Mouse (Mus musculus): ENCODE data around the gene Fbxo7. TPM values are rescaled to one million over a fixed set of nuclear protein-coding genes. Genes with fewer than 3 reads are reported as not detected.
"Not testable (repeated sequence)": the region's sequence is repeated elsewhere in the genome, so short reads cannot be mapped to it uniquely, and the experiment has no call there.

The Fbxo7 gene
- total RNA-seq (2021) = 10 to 100 TPM; 17.7 to 23.8 TPM

GRCm38 (mm10) chr10:86021749-86022473 lies at the start of gene Fbxo7:
TSS of gene Fbxo7 (plus strand) at chr10:86021972.
- intact Hi-C loops (cut with DNase I) = no loop called here

DNA sequence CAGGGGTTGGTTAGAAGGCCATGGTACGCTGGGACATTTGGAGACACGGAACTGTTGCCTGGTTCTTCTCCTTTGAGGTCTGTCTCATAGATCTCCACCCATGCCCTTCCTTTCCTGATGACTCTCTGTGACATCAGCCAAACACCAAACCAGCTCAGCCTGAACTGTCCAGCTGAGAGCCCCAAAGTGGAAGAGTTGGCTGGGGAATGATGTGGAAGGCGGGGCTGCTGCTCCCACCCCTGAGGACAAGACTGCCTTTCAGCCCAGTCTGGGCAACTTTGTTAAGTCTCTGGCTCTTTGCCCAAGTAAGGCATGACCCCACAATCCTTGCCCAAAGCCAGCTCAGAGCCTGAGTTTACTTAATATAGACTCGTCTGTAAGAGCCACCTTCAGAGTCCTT lies 48.9 kb upstream of the Fbxo7 start:
- DNase-seq (ENCODE audit: extremely low spot score in 1 of 2, low spot score in 2 of 2) = peak; percentile 31 to 42
- intact Hi-C loops (cut with DNase I) = no loop called here

More at GRCm38 (mm10) chr10:86021749-86022473, at the start of gene Fbxo7:
- DNase-seq (ENCODE audit: extremely low spot score in 1 of 2, low spot score in 2 of 2) = peak; percentile 71 to 93

DNA sequence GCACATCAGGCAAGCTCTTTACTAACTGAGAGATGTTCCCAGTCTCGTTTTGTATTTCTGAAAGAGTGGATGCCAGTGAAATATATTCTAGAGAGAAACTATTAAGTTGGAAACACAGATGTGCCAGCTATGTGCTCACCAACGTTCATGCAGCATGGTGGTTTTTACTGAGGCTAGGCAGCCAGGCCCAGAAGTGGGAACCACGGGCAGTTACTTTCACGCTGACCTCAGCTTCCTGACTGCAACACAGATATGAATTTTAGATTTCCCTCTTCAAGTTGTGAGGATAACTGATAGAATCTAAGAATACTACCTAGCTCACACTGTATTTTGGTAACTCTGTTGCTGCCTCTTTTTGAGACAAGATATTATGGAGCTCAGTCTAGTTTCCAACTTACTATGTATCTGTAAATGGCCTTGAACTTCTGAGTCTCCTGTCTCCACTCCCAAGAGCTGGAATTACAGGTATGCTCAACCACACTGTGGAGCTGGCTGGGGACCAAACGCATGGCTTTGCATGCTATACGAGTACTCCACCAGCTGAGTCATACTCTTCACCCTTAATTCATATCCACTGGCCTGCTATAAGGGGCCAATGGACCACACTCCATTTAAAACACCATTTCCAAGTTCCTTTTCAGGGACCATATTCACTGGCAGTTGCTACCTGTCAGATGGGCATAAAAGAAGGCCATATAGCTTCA lies 32.2 kb upstream of the Fbxo7 start:
- intact Hi-C loops (cut with DNase I) = no loop called here

GRCm38 (mm10) chr10:85992412-85992811 lies 29.4 kb upstream of the Fbxo7 start:
- intact Hi-C loops (cut with DNase I) = no loop called here
- no peak for DNase-seq (ENCODE audit: extremely low spot score in 1 of 2, low spot score in 2 of 2)

More for the DNA sequence above, 32.2 kb upstream of the Fbxo7 start:
- DNase-seq (ENCODE audit: extremely low spot score in 1 of 2, low spot score in 2 of 2) = no peak

DNA sequence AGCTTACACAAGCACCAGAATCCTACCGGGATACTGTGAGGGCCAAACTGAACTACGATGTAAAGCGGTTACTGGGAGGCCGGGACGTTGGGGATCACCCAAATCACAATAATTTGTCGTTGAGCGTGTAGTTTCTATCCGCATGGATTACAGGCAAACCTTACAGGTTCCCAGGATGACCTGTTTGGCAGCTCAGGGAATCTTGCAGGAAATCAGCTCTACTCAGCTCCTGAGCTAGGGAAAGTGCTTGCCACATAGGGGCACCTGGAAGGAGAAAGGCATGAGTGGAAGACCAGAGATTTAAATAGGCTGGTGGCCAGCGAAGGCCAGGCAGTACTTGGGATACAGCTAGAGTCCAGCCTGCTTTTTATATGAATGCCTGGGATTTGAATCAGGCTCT lies 27.9 kb upstream of the Fbxo7 start:
- no peak for DNase-seq (ENCODE audit: extremely low spot score in 1 of 2, low spot score in 2 of 2)
- intact Hi-C loops (cut with DNase I) = no loop called here

- intact Hi-C loops (cut with DNase I) = no loop called here
- no peak for DNase-seq (ENCODE audit: extremely low spot score in 1 of 2, low spot score in 2 of 2)
Measured at GRCm38 (mm10) chr10:85994543-85995104, 27.1 kb upstream of the Fbxo7 start.

DNA sequence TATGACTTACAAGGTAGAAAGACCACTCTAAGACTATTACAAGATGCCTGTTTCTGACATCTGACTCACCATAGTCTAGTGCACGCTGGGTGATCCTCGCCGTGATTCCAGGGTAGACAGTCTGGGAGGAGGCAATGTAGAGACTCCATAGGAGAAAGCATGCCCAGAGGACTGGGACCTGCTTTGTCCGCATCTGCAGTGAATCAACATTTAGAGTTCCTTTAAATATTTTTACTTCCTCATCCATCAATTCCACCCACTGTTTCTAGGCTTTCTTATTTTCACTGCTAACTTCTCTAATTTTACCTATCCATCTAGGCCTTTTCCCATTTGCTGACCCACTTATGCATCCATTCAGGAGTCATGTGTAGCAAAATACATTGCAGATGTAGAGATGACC lies 21.3 kb upstream of the Fbxo7 start:
- intact Hi-C loops (cut with DNase I) = no loop called here
- DNase-seq (ENCODE audit: extremely low spot score in 1 of 2, low spot score in 2 of 2) = no peak

- DNase-seq (ENCODE audit: extremely low spot score in 1 of 2, low spot score in 2 of 2) = no peak
- intact Hi-C loops (cut with DNase I) = no loop called here
Measured at GRCm38 (mm10) chr10:86006455-86006854, 15.3 kb upstream of the Fbxo7 start.

GRCm38 (mm10) chr10:86009688-86010087 lies 12.1 kb upstream of the Fbxo7 start:
- no peak for DNase-seq (ENCODE audit: extremely low spot score in 1 of 2, low spot score in 2 of 2)
- intact Hi-C loops (cut with DNase I) = no loop called here

DNA sequence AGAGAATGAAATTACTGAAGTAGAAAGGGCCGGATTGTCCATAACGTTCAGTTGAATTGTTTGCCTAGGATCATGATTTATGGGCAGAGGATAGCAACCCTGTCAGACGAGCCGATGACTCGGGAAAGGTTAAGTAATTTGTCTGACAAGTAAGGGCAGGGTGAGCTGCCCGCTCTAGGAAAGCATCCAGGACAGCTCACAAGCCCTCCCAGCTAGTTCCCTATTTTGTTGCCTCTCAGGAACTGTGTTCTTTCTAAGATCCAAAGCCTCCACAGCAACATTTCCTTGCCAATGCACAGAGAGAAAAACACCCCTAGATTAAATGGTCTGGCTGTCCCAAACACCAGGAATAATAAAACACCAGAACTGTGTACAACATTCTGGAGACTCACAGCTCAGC lies 11.1 kb upstream of the Fbxo7 start:
- intact Hi-C loops (cut with DNase I) = no loop called here
- no peak for DNase-seq (ENCODE audit: extremely low spot score in 1 of 2, low spot score in 2 of 2)

DNA sequence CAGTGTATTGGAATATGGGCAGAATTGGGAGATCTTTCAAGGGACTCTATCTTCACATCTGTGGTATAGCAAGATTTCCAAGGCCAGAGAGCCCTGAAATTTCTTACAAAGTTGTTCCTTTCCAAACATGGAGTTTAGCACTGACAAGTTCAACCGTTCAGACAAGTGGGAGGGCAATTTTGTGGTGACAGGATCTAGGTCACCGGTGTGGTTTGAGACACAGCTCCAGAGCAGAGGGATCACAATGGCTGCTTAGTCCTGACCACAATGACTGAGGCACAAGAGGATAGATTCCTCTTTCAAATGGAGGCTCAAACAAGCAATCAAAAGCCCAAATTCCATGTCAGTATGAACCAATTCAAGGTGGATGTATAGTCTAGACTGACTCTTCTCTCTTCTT lies 10.6 kb upstream of the Fbxo7 start:
- no peak for DNase-seq (ENCODE audit: extremely low spot score in 1 of 2, low spot score in 2 of 2)
- intact Hi-C loops (cut with DNase I) = no loop called here

DNA sequence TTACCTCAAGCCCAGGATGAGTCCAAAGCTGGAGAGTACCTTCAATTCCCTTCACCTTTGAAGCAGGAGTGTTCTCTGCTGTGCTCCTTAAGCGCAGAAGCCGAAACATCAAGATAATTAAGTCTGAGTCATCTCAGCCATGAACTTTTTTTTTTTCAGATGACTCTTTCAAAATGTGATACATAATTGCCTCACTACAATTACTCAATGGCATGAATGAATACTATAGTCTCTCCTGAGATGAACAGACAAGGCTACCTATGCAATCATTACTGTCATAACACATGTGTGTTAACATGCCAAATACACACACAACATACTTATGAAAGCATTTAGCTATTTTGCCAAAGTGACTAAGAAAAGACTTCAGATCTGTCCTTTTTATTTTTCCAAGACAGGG lies 10.0 kb upstream of the Fbxo7 start, which contains the start of gene Bpifc:
TSS of gene Bpifc (minus strand) at position 115 of the 400 bp plus-strand sequence.
- DNase-seq (ENCODE audit: extremely low spot score in 1 of 2, low spot score in 2 of 2) = no peak
- intact Hi-C loops (cut with DNase I) = no loop called here

- intact Hi-C loops (cut with DNase I) = no loop called here
- DNase-seq (ENCODE audit: extremely low spot score in 1 of 2, low spot score in 2 of 2) = no peak
Measured at GRCm38 (mm10) chr10:86017781-86018180, 4.0 kb upstream of the Fbxo7 start.

DNA sequence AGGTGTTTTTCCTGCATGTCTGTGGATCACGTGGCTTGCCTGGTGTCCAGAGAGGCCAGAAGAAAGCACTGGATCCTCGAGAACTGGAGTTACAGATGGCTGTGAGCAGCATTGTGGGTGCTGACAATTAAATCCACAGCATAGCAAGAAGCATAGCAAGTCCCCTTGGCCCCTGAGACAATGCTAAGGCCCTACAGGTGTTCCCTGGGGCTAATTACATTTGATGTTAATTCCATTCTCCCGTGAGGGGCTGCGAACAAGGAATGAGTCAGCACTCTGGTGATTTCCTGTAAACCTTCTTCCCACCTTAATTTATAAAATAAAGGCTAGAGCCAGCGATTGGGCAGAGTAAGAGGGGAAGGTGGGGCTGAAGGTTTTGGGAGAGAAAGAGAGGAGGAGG lies 3.0 kb upstream of the Fbxo7 start:
- intact Hi-C loops (cut with DNase I) = no loop called here
- no peak for DNase-seq (ENCODE audit: extremely low spot score in 1 of 2, low spot score in 2 of 2)

GRCm38 (mm10) chr10:86021408-86021748 lies 394 bp upstream of the Fbxo7 start:
- no peak for DNase-seq (ENCODE audit: extremely low spot score in 1 of 2, low spot score in 2 of 2)
- intact Hi-C loops (cut with DNase I) = no loop called here

DNA sequence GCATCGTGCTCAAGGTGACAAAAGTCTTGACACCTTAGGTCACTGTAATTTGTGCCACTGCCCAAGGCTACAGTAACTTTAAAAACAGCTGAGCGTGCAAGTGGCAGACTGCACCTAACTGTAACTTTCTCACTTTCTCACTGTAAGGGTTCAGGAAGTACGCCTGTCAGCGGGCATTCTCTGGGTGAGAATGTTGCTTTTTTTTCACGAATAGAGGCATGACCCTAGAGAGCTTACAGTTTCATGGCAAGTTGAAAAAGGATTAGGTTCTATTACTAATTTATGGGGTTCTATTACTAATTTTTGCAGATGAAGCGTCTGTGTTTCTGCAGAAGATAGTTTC lies 673 bp downstream of the Fbxo7 start:
- no peak for DNase-seq (ENCODE audit: extremely low spot score in 1 of 2, low spot score in 2 of 2)
- intact Hi-C loops (cut with DNase I) = no loop called here

DNA sequence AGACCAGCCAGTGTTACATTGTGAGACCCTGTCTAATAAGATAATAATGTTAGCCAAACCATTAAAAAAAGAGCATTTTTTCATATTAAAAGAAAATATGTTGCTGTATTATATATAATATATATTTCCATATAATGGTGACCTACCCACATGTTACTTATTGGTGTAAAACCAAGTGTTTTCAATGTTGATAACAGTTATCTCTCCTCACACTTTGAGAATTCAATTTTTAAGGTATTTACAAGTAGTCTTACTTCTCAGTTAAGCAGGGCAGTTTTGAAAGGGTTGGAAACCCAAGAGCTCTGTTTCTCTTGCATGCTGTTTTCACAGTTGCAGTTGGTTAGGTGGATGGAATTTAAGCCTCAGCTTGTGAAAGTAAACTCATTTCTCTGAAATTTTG lies 1.4 kb downstream of the Fbxo7 start:
- DNase-seq (ENCODE audit: extremely low spot score in 1 of 2, low spot score in 2 of 2) = no peak
- intact Hi-C loops (cut with DNase I) = no loop called here

DNA sequence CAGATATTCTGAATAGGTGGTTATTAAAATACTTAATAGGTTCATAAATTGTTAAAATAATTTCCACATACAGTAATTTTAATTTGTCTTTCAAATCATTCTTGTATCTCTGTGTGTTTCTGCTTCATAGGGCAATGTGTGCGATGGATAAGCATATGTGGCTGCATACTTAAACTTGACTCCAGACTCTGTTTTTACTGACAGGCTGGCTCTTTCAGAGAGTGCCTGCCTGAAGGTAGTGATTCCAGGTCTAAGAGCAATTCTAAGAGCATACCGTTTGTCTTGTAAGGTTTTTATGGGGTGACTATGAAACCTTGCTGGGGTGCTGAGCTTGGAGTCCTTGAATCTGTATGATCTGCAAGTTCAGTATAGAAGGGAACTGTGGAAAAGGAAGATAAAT lies 4.1 kb downstream of the Fbxo7 start:
- DNase-seq (ENCODE audit: extremely low spot score in 1 of 2, low spot score in 2 of 2) = no peak
- intact Hi-C loops (cut with DNase I) = no loop called here

- intact Hi-C loops (cut with DNase I) = no loop called here
- no peak for DNase-seq (ENCODE audit: extremely low spot score in 1 of 2, low spot score in 2 of 2)
Measured at GRCm38 (mm10) chr10:86026354-86026753, 4.6 kb downstream of the Fbxo7 start.

GRCm38 (mm10) chr10:86026807-86027206 lies 5.0 kb downstream of the Fbxo7 start:
- intact Hi-C loops (cut with DNase I); DNase-seq (ENCODE audit: extremely low spot score in 1 of 2, low spot score in 2 of 2): not testable (repeated sequence)
